Mouse (Mus musculus) urinary bladder, postnatal 10 days (tissue): ENCODE measurements around the gene Plcb2.

Experiments
- DNase-seq: peaks from one replicate; pipeline ENCODE4 v3.0.0; 2022; ENCODE audit warnings: low spot score

Plcb2 gene

DNA sequence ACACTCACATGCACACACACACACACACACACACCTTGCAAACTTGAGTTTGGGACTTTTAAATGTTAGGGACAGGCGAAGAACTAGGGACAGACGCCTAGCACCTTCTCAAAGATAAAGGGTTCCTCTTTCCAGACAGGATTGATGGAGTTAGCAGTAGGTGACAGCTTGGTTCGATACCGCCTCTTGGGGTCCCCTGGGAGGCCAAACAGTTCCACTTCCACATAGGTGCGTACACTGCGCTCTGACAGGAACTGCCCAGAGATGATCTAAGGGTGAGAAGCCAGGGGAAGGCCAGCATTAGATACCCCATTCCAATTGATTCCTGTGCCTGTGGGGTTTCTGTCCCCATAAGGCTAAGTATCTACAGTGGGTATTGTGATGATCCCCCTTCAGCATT, 14.6 kb downstream of the Plcb2 start:
- DNase-seq = no peak

DNA sequence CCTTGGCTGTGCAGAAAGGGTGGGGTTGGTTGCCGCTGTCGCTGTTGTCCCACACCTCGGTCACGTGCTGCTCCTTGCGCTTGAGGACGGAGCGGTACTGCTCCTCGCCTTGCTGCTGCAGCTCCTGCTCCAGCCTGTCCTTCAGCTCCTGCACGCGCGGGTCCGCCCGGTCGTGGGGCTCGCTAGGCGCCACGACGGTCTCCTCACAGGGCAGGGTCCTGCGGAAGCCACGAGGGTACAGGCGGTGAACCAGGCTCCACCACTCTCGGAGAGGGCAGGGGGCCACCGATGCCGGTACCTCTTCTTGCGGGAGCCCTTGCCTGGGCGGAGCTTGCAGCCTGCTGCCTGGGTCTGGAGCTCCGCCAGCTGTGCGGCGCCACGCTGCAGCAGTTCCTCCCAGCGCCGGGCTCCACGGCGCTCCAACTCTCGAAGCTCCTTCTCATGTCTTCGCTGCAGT, 17.2 kb downstream of the Plcb2 start:
- no peak for DNase-seq

DNA sequence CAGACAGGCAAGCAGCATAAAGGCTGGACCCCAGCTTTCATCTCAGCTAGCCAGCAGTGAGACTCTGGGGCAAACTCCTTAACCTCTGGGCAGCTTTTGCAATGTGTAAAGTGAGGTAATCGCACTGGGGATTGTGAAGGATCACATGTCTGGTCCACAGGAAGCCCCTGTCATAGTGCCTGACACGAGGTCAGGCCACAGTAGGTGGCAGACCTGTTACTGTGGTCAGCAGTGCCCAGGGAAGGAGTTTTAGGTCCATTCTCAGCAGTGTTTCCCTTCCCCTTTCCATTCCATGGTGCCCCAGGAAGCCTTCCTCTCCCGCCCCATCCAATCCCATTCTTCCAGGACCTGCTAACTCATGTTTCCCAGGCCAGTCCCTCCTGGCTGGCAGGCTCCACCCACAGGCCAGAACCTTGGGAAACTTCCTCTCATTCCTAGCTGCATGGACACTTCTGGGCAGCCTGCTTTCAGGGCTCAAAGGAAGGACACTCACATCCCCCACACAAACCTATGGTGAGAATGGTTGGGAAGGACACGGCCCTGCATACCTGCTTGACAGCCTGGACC, 18.5 kb downstream of the Plcb2 start:
- DNase-seq = no peak

DNA sequence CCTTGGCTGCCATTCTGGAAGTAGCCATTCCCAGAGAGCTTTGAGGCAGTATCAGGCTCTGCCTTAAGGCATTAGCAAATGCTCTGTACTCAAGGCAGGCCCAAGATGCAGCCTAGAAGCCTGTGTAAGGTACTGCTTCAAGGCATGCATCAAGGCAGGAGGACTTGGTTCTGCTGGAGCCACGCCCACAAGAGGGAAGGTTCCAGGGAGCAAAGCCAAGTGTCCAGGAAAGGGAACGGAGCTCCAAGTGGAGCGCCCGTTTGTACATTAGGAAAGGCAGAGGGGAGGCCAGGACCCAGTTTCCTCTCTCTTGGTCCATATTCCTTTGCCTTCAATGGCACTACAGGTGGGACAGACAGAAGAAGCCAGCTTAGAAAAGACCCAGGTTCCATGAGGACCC, 19.8 kb downstream of the Plcb2 start:
- DNase-seq = no peak

DNA sequence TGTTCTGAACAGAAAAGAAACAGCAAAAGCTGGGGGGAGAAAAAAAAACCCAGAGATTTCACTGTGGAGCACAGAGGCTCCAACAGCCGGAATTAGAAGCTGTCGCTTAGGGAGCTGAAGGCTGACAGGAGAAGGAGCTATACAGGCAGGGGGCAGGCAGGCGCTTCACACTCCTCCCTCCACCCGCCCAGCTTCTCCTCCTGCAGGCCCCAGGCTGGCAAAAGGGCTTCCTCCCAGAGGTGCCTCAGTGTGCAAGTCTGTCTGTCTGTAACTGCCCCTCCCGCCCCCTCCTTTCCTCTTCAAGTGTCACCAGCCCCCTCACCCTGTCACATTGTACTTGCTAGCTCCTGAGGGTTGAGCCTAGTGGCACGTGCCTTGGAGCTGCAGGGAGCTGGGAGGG, 21.8 kb downstream of the Plcb2 start:
- DNase-seq = no peak

DNA sequence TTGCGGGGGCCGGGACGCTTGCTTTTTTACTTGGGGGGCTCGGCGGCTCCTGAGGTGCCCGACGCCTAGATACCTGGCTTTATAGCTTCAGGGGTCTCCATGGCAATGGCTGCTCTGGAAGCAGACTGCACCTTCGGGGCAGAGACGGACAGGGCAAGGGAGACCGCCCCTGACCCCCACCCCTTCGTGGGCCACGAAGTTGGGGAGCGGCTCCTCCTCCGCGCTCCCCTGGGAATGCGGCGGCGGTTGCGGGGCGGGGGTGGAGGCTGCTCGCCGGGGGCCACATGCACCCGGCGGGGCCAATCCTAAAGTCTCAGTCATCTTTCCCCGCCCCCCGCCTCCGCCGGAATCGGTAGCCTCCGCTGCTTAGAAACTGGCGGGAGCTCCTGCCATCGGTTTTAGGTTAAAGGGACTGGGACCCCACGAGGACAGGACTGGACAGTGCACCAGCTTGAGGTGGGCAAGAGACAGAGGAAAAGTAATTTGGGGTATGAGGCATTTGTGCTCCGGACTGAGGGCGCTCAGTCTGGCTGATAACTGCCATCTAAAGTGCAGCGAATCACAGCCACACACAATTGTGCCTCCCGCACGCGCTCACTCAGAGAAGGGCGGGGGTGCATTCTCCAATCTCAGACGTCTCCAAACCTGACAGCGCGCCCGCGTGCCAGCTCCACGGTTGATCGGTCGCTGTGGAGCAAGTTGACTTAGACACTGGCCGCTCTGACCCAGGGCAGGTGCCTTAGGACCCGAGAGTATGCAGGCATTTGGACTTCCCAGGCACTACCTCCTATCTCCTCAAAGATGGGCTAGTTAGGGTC, 24.1 kb downstream of the Plcb2 start, which contains the start of gene Ankrd63:
TSS of gene Ankrd63 (minus strand) at position 51 of the 818 bp plus-strand sequence.
- no peak for DNase-seq

DNA sequence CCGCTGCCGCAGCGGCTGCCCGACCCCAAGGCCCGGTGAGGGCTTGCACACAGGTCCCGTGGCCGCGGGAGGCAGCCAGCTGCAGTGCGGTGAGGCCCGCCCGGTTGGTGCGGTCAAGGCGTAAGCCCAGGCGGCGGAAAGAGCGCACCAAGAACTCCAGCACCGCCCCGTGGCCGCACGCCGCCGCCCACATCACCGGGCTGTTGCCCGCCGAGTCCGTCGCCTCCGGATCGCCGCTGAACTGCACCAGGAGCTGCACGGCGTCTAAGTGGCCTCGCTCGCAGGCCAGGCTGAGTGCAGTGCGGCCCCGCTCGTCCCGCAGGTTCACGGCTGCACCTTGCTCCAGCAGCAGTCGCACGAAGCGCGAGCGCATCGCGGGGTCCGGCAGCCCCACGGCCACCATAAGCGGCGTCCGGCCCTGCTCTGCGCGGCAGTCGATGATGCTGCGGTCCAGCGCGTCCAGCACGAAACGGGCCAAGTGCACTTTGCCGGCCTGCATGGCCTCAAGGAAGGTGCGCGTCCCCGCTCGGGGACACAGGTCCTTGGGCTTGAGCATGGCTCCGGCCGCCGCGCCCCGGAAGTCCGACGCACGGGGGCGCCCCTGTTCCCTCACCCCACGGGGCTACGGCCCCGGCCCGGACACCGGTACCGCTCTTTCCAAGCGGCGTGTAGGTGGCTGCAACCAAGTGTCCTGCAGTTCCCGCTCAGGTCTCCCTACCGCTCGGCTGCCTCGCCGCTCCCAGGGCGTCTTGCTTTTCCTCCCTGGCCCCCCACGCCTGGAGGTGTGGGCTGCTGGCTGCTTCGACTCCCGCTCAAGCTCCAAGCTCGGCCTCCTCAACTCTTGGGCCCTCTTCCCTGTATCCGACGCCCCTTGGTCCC, 25.1 kb downstream of the Plcb2 start:
- DNase-seq = no peak

DNA sequence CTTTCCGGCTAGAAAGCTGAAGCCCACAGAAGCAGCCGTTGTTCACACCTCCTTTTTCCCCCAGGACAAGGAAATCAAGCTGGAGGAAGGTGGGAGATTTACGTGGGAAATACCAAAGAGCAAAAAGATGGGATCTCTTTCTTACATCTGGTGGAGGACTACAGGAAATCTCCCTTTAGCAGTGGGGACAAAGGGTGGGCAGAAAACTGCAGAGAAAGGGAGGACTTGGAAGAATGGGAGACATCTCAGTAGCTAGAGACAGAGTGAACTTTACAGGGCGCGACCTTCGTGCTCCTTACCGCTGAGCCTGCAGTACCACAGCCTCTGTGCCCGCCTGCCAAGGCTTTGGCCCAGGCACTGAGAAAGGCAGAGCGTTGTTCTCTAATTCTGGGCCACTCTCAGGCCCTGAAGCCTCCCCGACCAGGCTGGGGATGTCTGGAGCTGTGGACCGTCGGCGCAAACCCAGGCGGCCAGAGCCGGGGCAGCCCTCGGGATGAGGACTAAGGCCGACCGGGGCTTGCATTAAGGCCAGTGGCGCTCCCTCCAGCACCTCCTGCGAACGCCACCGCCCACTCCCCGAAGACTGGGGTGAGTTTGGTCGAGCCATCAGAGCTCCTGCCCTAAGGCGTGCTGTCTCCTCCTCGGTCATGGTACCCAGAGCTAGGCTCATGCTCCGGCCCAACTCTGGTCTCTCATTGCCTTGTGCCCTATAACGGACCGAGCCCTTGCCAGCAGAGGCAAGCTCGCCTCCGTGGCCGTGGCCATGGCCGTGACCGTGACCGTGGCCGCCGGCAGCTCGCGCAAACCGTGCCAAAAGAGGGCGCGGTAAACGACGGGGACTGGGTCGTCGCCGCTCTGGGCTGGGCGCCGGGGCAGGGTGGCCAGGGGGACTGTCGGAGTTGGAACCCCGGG, 26.0 kb downstream of the Plcb2 start:
- DNase-seq = no peak

DNA sequence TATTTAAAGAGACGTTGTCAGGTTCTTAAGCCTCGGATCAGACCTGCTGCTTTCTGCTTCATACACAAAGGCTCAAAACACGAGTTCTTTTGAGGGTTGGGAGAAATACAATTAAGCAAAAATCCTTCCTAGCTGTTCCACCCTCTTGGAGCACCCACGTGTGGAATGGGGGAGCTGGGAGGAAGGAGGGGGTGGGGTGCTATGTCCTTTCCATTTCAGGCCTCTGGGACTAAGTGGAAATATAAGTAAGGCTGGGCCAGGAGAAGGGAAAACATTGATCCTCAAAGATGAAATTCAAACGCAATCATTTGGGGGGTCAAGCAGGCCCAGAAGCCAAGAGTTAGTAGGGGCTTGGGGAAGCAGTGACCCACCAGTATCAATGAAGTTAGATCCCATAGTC, 27.1 kb downstream of the Plcb2 start:
- no peak for DNase-seq

DNA sequence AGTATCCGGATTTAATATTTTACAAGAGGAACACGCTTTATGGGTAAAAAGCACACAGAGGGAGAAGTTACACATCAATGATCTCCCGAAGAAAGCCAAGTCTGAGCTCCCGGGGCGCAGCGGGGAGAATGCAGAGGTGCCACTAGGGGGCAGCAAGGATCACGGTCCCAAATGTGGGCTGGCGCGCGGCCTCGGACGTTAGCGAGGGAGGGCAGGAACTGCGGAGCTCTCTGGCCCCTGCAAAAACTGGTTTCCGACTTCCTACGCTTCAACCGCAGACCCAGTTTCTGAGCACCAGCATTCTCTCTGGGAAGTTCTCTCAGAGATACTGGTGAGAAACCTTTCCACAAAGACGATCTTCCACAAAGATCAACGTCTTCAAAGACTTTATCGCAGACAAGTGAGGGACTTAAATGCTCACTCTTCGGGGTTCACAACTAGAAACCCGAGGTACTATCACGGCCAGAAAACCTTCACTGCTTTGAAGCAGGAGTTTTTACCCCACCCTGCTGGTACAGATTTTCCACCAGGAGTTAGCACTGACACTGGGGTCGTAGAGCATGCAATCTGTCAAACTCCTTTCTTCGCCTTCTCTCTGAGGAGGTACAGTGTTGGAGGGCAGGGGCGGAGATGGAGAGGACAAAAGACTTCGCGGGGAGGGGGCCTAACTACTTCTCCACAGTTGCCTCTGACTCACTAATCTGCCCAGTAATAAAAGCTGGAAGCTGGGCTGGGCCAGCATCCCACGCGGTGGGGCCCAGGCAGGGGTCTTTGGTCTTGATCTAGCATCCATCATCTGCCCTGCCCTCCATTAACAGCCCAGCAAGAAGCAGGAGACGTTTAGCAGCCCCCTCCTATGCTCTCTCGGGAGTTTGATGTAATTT, 27.8 kb downstream of the Plcb2 start:
- peak; percentile 75 for DNase-seq

DNA sequence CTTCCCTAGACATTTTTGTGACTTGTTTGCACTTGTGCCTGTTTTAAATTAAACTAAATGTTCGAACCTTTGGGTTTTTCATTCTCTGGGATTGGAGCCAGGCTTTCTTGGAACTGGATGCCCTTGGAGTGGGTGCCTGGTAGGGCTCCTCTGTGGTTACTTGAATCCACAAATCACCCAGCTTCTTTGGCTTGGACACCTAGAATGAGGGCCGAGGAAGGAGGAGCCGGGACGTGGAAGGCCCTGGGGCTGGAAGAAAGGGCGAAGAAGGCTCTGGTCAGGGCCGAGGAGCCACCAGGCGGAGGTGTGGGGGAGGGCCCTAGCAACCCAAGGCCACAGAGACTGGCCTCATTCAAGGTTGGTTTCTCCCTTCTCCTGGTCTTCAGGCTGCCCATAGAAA, 30.3 kb downstream of the Plcb2 start:
- no peak for DNase-seq

DNA sequence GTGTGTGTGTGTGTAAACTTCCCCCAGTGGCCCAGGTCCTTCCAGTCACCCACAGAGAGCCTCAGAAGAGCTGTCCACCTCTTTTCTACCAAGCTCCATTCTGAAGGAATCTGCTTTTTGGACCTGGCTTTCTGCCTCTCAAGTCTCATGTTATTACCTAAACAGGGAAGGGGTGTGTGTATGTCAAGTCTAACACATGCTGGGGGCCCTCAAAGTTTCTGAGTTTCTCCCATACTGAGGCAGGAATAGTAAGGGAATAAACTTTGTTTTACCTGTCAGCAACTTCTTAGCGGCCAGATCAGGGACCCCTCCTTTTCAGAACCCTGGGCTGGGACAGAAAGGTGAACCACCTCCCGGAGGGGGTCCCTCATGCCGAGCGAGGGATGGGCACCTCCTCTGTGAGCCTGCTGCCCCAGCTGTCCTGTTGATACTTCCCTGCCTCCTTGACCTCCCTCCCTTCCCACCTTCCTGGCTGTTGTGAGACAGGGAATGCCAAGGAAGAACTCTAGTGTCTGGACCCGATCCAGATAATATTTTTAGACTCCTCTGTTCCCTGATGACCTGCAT, 30.8 kb downstream of the Plcb2 start:
- no peak for DNase-seq

DNA sequence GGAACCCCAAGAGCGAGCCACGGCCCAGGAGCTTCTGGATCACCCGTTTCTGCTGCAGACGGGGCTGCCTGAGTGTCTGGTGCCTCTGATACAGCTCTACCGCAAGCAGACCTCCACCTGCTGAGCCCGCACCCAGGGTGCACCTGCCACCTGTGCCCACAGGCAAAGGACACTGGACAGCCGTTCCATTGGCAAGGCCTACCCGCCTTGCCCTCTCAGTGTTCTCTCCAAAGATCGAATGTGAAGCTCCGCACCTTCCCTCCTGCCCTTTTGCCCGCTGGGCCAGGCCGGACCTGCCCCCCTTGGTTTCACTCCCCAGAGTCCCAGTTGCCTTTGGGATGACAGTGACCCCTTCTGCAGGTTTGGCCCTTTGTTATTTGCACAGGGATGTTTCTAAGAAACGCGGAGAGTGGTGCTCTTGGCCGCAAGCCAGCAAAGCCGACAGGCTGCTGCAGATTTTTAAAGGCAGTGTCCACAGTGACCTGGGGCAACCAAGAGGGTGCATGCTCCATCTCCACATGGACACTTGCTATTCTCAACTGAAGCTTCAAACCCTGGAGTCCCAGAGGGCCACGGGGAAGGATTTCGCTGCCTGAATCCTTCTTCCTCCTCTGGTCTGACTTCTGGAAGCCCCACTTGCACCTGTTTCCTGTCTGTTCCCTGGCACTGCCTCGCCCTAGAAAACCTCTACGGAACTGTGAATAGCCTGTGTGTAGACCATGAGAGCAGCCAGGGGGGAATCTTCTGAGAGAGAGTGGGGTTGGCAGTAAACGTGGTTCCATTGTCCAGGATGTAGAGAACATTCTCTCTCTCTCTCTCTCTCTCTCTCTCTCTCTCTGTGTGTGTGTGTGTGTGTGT, 31.6 kb downstream of the Plcb2 start:
- no peak for DNase-seq

DNA sequence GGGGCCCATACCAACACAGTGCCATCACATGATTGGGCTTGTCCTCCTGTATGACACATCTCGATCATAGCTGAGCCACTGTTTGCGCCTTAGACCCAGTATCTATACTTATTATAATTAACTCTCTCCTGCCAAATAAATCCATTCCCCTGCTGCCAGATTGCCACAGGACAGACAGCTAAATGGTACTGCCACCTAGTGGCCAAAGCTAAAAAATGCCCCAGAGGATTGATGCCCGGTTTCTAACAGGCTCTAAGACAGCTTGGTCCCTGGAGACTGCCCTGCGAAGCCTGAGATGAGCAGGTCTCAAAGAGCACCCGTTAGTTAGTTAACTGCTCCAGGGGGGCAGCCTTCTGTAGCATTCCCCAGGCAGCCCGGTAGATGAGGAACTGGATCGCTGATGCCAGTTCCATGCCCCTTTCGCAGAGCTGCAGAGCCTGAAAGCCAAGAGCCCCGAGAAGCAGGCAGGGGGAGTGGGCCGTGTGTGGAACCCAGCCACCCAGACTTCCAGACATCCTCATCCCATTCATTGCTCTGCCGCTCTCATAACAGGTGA, 32.5 kb downstream of the Plcb2 start:
- DNase-seq = no peak

DNA sequence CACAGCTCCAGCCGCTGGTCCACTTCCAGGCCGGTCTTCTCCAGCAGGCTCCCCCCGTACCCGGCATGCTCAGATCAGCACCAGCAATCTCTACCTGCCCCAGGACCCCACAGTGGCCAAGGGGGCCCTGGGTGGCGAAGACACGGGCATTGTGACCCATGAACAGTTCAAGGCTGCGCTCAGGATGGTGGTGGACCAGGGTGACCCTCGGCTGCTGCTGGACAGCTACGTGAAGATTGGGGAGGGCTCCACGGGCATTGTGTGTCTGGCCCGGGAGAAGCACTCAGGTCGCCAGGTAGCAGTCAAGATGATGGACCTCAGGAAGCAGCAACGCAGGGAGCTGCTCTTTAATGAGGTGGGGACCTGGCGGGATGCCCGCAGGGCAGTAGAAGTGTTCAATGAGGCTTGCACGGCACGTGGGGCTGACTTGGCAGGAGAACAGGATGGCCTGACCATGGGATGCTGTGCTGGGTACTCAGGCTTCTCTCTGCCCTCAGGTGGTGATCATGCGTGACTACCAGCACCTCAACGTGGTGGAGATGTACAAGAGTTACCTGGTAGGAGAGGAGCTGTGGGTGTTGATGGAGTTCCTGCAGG, 34.8 kb downstream of the Plcb2 start:
- no peak for DNase-seq

DNA sequence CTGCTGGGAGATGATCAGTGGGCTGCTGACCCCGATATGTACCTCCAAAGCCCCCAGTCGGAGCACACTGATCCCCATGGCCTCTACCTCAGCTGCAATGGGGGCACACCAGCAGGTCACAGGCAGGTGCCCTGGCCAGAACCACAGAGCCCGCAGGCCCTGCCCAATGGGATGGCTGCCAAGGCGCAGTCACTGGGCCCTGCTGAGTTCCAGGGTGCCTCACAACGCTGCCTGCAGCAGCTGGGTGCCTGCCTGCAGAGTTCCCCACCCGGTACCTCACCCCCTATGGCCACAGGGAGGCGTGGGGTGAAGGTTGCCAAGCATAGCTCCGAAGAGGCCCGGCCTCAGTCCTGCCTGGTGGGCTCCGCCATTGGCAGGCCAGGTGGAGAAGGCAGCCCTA, 38.4 kb downstream of the Plcb2 start:
- no peak for DNase-seq

DNA sequence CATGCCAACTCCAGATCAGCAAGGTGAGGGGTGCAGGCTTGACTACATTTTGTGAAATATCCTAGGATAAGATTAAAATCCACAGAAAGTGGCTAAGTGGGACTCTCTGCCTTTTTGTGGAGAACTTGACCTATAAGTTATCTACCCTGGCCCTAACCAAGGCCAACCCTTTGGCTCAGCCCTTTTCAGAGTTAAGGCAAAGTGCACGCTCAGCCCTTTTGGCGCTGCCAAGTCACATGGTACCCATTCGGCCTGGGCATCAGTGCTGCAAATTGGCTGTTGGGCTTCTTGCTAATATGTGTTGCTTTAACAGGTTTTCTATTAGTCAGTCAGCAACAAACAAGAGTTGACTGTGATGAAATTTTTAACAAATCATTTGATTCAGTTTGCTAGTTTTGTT, 40.4 kb downstream of the Plcb2 start:
- no peak for DNase-seq

DNA sequence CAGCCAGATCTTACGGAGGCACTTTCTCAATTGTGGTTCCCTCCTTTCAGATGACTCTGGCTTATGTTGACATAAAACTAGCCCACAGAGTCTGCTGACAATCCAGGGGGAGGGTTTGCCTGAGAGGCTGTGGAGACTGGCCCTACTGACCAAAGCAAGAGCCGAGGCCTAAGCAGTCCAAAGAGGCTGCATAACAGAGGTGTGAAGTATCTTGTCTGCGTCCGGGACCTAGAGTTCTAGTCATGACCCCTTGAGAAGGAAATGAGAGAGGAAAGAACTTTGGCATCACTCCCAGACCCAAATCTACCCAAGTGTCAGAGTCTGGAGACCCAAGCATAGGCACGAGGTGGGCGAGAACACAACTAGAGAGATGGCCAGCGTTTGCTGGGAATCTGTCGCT, 41.5 kb downstream of the Plcb2 start:
- no peak for DNase-seq

DNA sequence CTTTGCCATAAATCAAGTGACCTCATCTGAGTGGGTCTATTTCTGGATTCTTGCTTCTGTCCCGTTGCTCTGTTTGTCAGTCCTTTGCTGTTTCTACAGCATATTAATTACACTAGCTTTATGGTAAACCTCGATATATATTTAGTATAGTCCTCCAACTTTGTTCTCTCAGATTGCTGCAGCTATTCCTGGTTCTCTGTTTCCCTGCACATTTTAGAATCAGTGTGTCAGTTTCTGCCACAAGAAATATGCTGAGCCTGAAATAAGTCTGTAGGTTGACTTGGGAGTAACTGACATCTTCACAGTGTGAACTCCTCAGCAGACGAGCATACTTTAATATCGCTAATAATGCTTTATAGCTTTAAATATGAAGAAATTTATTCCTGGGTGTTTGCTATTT, 43.1 kb downstream of the Plcb2 start:
- DNase-seq = no peak
